Mouse (Mus musculus) intestine, embryonic 14.5 days (tissue): ENCODE results near the gene Atp6v1g2. TPM values are rescaled to one million over a fixed set of nuclear protein-coding genes. Genes with fewer than 3 reads are reported as not detected.

Source experiments
- ATAC-seq: fragments of 200-750 bp; cut with Nextera tagmentation; replicated peaks from 2 replicates; pipeline ENCODE4 v1.8.0; 2017; ENCODE audit warnings: low read depth, moderate number of reproducible peaks, moderate TSS enrichment, moderate library complexity; ENCODE audit not compliant: low FRiP score, low TSS enrichment
- DNase-seq: peaks from one replicate; pipeline ENCODE4 v3.0.0-alpha.2; 2018; ENCODE audit warnings: low spot score
- H3K27ac ChIP-seq: fragments of 300-500 bp; sonication (generic); 2 replicates; pipeline ENCODE4 v1.5.1; 2014; ENCODE audit warnings: low read depth, mild to moderate bottlenecking, control low read depth
- H3K27me3 ChIP-seq: fragments of 300-500 bp; sonication (generic); replicated peaks from 2 replicates; pipeline ENCODE4 v1.6.1; 2014; ENCODE audit warnings: low read length, control low read depth; ENCODE audit not compliant: control insufficient read depth, insufficient read depth
- H3K36me3 ChIP-seq: fragments of 300-500 bp; sonication (generic); 2 replicates; pipeline ENCODE4 v1.6.1; 2014; ENCODE audit warnings: low read length, control low read depth; ENCODE audit not compliant: control insufficient read depth, insufficient read depth
- H3K4me1 ChIP-seq: fragments of 300-500 bp; sonication (generic); replicated peaks from 2 replicates; pipeline ENCODE4 v1.6.1; 2014; ENCODE audit warnings: low read length, control low read depth, mixed read lengths; ENCODE audit not compliant: control insufficient read depth, insufficient read depth
- H3K4me2 ChIP-seq: fragments of 300-500 bp; sonication (generic); 2 replicates; pipeline ENCODE4 v1.6.1; 2014; ENCODE audit warnings: low read length
- H3K4me3 ChIP-seq: fragments of 300-500 bp; sonication (generic); 2 replicates; pipeline ENCODE4 v1.5.1; 2014; ENCODE audit warnings: low read depth, low read length, control low read depth, mixed read lengths
- H3K9ac ChIP-seq: fragments of 300-500 bp; sonication (generic); 2 replicates; pipeline ENCODE4 v1.6.1; 2014; ENCODE audit warnings: mild to moderate bottlenecking, low read length
- H3K9me3 ChIP-seq: fragments of 300-500 bp; sonication (generic); 2 replicates; pipeline ENCODE4 v1.6.1; 2016; ENCODE audit warnings: low read length, control low read depth; ENCODE audit not compliant: control insufficient read depth
- WGBS: fragments of 180-500 bp; shearing (Covaris S2); extraction: QIAGEN DNeasy Blood & Tissue Kit; methylation state at CpG from one replicate; pipeline ENCODE4 v1.1.7; 2014; 5-methylcytosine and 5-hydroxymethylcytosine counted together
- polyA plus RNA-seq: library from polyadenylated mRNA; unstranded; fragments of >200 nt; fragmentation: Nextera tagmentation; extraction: Ambion mirVana; gene quantifications from 2 replicates; pipeline ENCODE4 v1.2.1, GENCODE M21; 2014

The Atp6v1g2 gene
- polyA plus RNA-seq, 1 experiment from 2014 or later, result 5.8 TPM

DNA sequence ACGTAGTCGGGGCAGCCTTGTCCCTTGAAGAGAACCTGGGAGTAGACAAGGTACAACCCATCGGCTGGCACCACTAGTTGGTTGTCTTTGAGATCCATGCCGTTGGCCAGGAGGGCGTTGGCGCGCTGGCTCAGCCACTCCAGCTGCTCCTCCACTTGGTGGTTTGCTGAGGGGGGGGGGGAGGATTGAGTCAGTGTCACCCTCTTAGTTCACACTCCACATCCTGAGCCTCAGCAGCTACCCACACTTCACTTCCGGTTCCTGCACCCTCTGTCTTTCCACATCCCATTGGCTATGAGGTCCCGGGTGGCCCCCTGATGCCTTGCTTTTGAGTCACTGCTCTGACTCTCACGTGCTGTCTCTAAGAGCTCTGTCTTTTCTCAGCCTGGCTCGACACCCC lies 33.1 kb upstream of the Atp6v1g2 start:
- peaks cover 7% of the 10 kb centered on the region; the same call in 1 of the 2 replicates for H3K4me1 ChIP-seq
- peaks cover 39% of the 10 kb centered on the region for H3K27me3 ChIP-seq
- no peak for DNase-seq
- H3K27ac ChIP-seq, result no peak overlapping the region
- ATAC-seq, result no peak
- no peak overlapping the region for H3K9ac ChIP-seq
- no peak overlapping the region for H3K4me2 ChIP-seq
- 86% methylated on average over 11 of the region's 11 CpGs for WGBS
- no peaks in the 10 kb centered on the region for H3K9me3 ChIP-seq
- H3K36me3 ChIP-seq, result no peaks in the 10 kb centered on the region
- H3K4me3 ChIP-seq, result no peak overlapping the region

DNA sequence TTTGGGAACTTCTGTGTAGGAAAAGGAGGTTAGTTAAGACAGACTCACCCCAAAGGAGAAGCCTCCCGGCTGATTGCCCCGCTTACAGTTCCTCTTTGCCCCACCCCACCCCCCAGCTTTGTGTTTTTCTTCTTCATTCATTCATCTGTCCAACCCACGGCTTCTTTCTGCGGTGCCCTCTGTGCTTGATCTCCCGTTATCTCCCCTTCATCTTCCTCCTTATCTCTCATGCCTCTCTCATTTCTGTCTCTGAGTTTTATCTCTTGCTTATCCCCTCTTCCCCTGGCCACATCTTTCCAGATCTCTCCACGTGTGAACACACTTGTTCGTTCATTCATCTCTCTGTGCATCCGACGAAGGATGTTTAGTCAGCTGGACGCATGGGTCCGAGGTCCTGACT lies 32.3 kb upstream of the Atp6v1g2 start:
- WGBS, result 69% methylated on average over 11 of the region's 11 CpGs
- H3K4me2 ChIP-seq, result no peak overlapping the region
- DNase-seq (no peak), ATAC-seq (no peak)
- H3K9me3 ChIP-seq, result no peaks in the 10 kb centered on the region
- H3K27ac ChIP-seq, result no peak overlapping the region
- H3K4me1 ChIP-seq, result peaks cover 3% of the 10 kb centered on the region; the same call in 1 of the 2 replicates
- no peaks in the 10 kb centered on the region for H3K36me3 ChIP-seq
- peaks cover 35% of the 10 kb centered on the region for H3K27me3 ChIP-seq
- H3K9ac ChIP-seq, result no peak overlapping the region
- H3K4me3 ChIP-seq, result no peak overlapping the region

DNA sequence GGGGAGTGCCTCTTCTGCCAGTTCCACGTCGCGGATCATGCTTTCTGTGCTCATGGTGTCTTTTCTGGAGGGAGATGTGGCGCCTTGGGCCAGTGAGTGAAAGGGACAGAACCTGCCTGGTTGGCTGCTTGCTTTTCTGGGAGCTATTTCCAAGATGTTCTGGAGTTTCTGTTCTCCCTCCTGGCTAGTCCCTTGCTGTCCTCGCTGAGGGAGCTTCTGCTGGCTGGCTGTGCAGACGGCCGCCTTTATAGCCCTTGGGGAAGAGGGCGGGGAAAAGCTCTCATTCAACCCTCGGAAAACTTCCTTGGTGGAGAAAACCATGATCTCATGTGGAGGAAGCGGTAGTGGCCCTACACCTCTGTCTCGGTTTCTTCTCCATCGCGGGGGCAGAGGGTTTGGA lies 31.7 kb upstream of the Atp6v1g2 start, which contains the start of gene Tnf:
TSS of gene Tnf (minus strand) at position 221 of the 400 bp plus-strand sequence.
- 29% methylated on average over 13 of the region's 13 CpGs for WGBS
- Histone ChIP-seq H3K27me3 (peaks cover 29% of the 10 kb centered on the region), H3K4me1 (no peaks in the 10 kb centered on the region), H3K9me3 (no peaks in the 10 kb centered on the region), H3K9ac (no peak within 1 kb of the TSS), H3K4me3 (no peak within 1 kb of the TSS), H3K36me3 (no peaks in the 10 kb centered on the region), H3K27ac (no peak within 1 kb of the TSS), H3K4me2 (peak within 1 kb of the TSS; percentile 22; the same call in 1 of the 2 replicates)
- ATAC-seq (no peak), DNase-seq (no peak)

DNA sequence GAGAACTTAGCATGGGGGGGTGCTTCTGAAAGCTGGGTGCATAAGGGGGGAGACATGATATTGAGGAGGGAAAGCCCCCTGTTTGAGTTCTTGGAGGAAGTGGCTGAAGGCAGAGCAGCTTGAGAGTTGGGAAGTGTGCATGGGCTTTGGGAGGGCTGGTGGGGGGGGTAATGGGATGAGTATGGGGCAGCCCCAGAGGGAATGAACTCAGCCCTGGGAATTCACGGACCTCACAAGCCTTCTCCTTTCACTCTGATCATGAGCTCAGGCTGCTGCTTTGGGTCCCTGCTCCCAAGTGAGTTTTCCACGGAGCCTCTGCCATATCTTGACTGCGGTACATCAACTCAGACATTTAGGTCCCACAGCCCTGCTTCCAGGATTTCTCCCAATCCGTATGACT lies 31.0 kb upstream of the Atp6v1g2 start:
- no peak overlapping the region for H3K4me2 ChIP-seq
- H3K27ac ChIP-seq, result no peak overlapping the region
- no peaks in the 10 kb centered on the region for H3K36me3 ChIP-seq
- peaks cover 24% of the 10 kb centered on the region; the same call in 1 of the 2 replicates for H3K27me3 ChIP-seq
- no peaks in the 10 kb centered on the region for H3K4me1 ChIP-seq
- no peak overlapping the region for H3K4me3 ChIP-seq
- H3K9me3 ChIP-seq, result no peaks in the 10 kb centered on the region
- H3K9ac ChIP-seq, result no peak overlapping the region
- DNase-seq, result no peak
- 65% methylated on average over 4 of the region's 4 CpGs for WGBS
- no peak for ATAC-seq

DNA sequence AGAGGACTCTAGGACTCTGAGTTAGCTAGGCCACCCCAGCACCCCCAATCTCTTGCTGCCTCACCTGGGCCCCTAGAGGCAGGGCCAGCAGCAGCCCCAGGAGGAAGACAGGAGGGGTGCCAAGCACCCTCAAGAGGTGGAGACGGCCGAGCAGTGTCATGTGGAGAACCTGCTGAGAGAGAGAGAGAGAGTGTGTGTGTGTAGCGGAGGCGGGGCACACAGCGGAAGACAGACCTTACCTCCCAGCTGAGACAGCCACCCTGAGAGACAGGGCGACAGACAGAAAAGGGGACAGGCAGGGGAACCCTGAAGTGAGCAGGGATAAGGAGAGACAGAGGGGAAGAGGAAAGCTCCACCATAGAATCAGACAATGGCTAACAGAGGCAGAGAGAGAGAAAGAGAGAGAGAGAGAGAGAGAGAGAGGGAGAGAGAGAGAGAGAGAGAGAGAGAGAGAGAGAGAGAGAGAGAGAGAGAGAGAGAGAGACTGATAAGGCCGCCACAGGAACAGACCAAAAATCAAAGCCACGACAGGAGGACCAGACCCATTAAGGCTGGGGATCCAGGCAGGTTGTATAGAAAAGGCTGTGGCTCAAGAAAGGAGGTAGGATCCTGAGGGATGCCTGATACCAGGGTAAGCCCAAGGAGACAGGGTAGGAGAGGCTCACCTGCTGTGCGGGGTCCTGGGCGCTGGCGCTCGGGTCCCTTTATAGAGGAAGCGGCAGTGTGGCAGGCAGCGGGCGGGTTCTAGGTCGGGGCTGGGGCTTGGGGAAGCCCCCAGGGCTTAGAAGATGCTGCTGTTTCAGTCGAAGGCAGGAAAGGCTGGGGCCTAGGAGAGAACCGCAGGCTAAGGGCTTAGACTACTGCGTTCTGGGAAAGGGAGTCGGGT lies 28.7 kb upstream of the Atp6v1g2 start, which contains the start of gene Lta:
TSS of gene Lta (minus strand) at position 858 of the 886 bp plus-strand sequence.
- H3K4me3 ChIP-seq, result no peak within 1 kb of the TSS
- 34% methylated on average over 20 of the region's 20 CpGs for WGBS
- H3K27ac ChIP-seq, result no peak within 1 kb of the TSS
- H3K9ac ChIP-seq, result no peak within 1 kb of the TSS
- no peaks in the 10 kb centered on the region for H3K9me3 ChIP-seq
- H3K27me3 ChIP-seq, result peaks cover 19% of the 10 kb centered on the region; the same call in 1 of the 2 replicates
- DNase-seq (no peak), ATAC-seq (no peak)
- H3K4me1 ChIP-seq, result no peaks in the 10 kb centered on the region
- H3K36me3 ChIP-seq, result no peaks in the 10 kb centered on the region
- no peak within 1 kb of the TSS for H3K4me2 ChIP-seq

DNA sequence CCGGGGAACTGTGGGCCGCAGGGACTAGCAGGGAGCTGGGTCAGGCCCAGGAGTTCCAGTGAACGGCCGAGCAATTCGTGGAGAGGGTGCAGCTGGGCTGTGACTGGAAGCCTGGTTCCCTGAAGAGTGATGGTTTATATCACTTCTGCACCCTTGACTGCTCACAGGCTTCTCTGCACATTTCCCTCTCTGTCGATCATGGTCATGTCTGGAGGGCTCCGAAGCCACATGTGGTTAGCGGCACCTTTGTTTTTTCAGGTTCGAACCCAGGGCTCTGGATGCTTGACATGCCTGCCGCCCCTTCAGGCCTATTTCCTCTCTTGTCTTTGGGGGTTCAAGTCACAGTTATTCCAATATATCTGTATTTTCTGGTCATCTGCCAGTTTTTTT lies 28.1 kb upstream of the Atp6v1g2 start:
- Histone ChIP-seq H3K4me3 (no peak overlapping the region), H3K9me3 (no peaks in the 10 kb centered on the region), H3K9ac (no peak overlapping the region), H3K36me3 (no peaks in the 10 kb centered on the region), H3K4me2 (no peak overlapping the region), H3K27me3 (peaks cover 19% of the 10 kb centered on the region; the same call in 1 of the 2 replicates), H3K4me1 (no peaks in the 10 kb centered on the region), H3K27ac (no peak overlapping the region)
- no peak for ATAC-seq
- 44% methylated on average over 10 of the region's 10 CpGs for WGBS
- DNase-seq, result no peak

DNA sequence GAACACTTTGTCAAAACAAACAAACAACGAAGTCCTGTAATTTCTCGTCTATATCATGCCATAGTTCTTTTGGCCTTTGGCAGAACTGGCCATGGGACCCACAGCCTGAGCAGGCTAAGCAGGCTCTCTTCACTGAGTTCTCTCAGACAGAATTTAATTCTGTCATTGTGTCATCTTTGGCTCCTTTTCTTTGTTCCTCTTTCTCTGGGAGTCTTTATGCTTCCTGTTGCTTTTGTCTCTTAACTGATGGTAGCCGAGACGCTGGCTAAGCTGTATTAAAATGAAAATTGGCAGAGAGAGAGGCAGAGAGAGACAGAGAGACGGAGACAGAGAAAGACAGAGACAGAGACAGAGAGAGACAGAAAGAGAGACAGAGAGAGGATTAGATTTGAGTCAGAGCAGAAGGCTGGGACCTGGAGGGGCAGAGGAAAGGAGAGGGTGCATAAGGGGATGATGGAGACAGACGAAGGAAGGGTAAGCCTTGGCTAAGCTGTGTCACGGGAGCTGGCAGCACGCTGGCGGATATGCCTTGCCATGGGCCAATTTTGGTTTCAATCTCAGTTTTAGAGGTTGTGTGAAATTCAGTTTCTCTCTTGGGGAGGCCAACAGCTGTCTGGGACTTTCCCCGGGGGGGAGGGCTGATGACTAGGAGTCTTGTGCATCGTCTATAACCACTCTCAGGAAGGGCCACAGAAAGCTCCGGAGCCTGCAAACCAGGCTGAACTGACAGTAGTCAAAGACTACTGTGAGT lies 23.5 kb upstream of the Atp6v1g2 start:
- Histone ChIP-seq H3K27me3 (no peaks in the 10 kb centered on the region), H3K4me2 (no peak overlapping the region), H3K9ac (no peak overlapping the region), H3K36me3 (no peaks in the 10 kb centered on the region), H3K4me1 (no peaks in the 10 kb centered on the region), H3K27ac (no peak overlapping the region), H3K4me3 (no peak overlapping the region), H3K9me3 (no peaks in the 10 kb centered on the region)
- ATAC-seq (no peak), DNase-seq (no peak)
- WGBS, result 78% methylated on average over 12 of the region's 12 CpGs

DNA sequence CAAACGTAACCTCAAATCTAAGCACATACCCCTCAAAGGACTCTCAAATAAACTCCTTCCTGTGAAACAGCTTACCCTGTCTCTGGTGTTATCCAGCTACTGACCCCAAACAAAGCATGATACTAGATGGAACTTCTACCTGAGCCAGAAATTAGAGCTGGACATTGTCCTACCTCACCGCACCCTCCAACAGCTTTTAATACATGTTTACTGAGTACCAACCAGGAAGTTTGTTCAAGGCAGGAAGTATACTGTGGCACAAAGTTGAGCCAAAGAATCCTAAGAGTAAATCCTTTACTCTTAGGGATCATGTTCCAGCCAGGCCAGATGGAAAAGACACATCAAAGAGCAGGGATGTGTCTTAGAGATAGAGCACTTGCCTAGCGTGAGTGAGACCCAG lies 22.9 kb upstream of the Atp6v1g2 start:
- no peak overlapping the region for H3K27ac ChIP-seq
- no peak overlapping the region for H3K9ac ChIP-seq
- no peaks in the 10 kb centered on the region for H3K36me3 ChIP-seq
- ATAC-seq, result no peak
- H3K9me3 ChIP-seq, result no peaks in the 10 kb centered on the region
- 70% methylated on average over 3 of the region's 3 CpGs for WGBS
- H3K4me1 ChIP-seq, result no peaks in the 10 kb centered on the region
- no peak overlapping the region for H3K4me2 ChIP-seq
- no peak for DNase-seq
- no peak overlapping the region for H3K4me3 ChIP-seq
- H3K27me3 ChIP-seq, result no peaks in the 10 kb centered on the region
